Mouse (Mus musculus) limb, embryonic 10.5 days (tissue): ENCODE results near the gene Dkkl1. TPM values are rescaled to one million over a fixed set of nuclear protein-coding genes. Genes with fewer than 3 reads are reported as not detected.

Experiments
- DNase-seq: peaks from one replicate; pipeline ENCODE4 v3.0.0-alpha.2; 2017; ENCODE audit warnings: low spot score
- H3K27ac ChIP-seq: fragments of 300-500 bp; sonication (generic); 2 replicates; pipeline ENCODE4 v1.5.1; 2016; ENCODE audit warnings: mild to moderate bottlenecking
- H3K27me3 ChIP-seq: fragments of 300-500 bp; sonication (generic); 2 replicates; pipeline ENCODE4 v1.6.1; 2016; ENCODE audit warnings: low read depth, mild to moderate bottlenecking; ENCODE audit not compliant: poor library complexity, severe bottlenecking
- H3K36me3 ChIP-seq: fragments of 300-500 bp; sonication (generic); 2 replicates; pipeline ENCODE4 v1.6.1; 2016; ENCODE audit warnings: mild to moderate bottlenecking, moderate library complexity
- H3K4me1 ChIP-seq: fragments of 300-500 bp; sonication (generic); 2 replicates; pipeline ENCODE4 v1.6.1; 2016
- H3K4me3 ChIP-seq: fragments of 300-500 bp; sonication (generic); 2 replicates; pipeline ENCODE4 v1.5.1; 2016; ENCODE audit warnings: mild to moderate bottlenecking, moderate library complexity
- H3K9me3 ChIP-seq: fragments of 300-500 bp; sonication (generic); replicated peaks from 2 replicates; pipeline ENCODE4 v1.6.1; 2016; ENCODE audit warnings: mild to moderate bottlenecking
- WGBS: fragments of 180-500 bp; shearing (Covaris S2); methylation state at CpG from one replicate; pipeline ENCODE4 v1.1.7; 2016; 5-methylcytosine and 5-hydroxymethylcytosine counted together
- polyA plus RNA-seq: library from polyadenylated mRNA; unstranded; fragments of >200 nt; fragmentation: Nextera tagmentation; extraction: Ambion mirVana; gene quantifications from 2 replicates; pipeline ENCODE4 v1.2.1, GENCODE M21; 2016

Gene Dkkl1
- polyA plus RNA-seq, 1 experiment from 2014 or later, result 0.41 TPM

GRCm38 (mm10) chr7:45167761-45168445, 44.0 kb downstream of the Dkkl1 start:
- no peak overlapping the region for H3K4me3 ChIP-seq
- peaks cover 23% of the 10 kb centered on the region for H3K9me3 ChIP-seq
- H3K4me1 ChIP-seq, result peaks cover 13% of the 10 kb centered on the region
- peaks cover 100% of the 10 kb centered on the region for H3K27me3 ChIP-seq
- WGBS, result 3% methylated on average over 19 of the region's 19 CpGs
- H3K36me3 ChIP-seq, result peaks cover 7% of the 10 kb centered on the region; the same call in 1 of the 2 replicates
- no peak overlapping the region for H3K27ac ChIP-seq
- DNase-seq, result no peak

GRCm38 (mm10) chr7:45166950-45167401, 45.0 kb downstream of the Dkkl1 start:
- Histone ChIP-seq H3K4me1 (peaks cover 21% of the 10 kb centered on the region), H3K27ac (no peak overlapping the region), H3K9me3 (peaks cover 23% of the 10 kb centered on the region), H3K4me3 (no peak overlapping the region), H3K36me3 (peaks cover 7% of the 10 kb centered on the region; the same call in 1 of the 2 replicates), H3K27me3 (peaks cover 98% of the 10 kb centered on the region)
- no peak for DNase-seq
- 26% methylated on average over 10 of the region's 10 CpGs for WGBS

- DNase-seq, result no peak
- Histone ChIP-seq H3K27ac (no peak overlapping the region), H3K27me3 (peaks cover 86% of the 10 kb centered on the region), H3K9me3 (peaks cover 21% of the 10 kb centered on the region), H3K4me1 (peaks cover 27% of the 10 kb centered on the region), H3K36me3 (peaks cover 12% of the 10 kb centered on the region), H3K4me3 (no peak overlapping the region)
- 48% methylated on average over 11 of the region's 11 CpGs for WGBS
Observed at GRCm38 (mm10) chr7:45165701-45166100, 46.2 kb downstream of the Dkkl1 start.

GRCm38 (mm10) chr7:45164833-45165232, 47.1 kb downstream of the Dkkl1 start:
- Histone ChIP-seq H3K27me3 (peaks cover 77% of the 10 kb centered on the region), H3K4me3 (no peak overlapping the region), H3K36me3 (peaks cover 18% of the 10 kb centered on the region), H3K27ac (no peak overlapping the region), H3K4me1 (peaks cover 27% of the 10 kb centered on the region), H3K9me3 (peaks cover 12% of the 10 kb centered on the region)
- WGBS, result 58% methylated on average over 5 of the region's 5 CpGs
- no peak for DNase-seq

GRCm38 (mm10) chr7:45163735-45164490, 48.0 kb downstream of the Dkkl1 start, which contains the start of gene Slc17a7:
Gene Slc17a7 (plus strand): TSS chr7:45163949.
- Histone ChIP-seq H3K9me3 (0 out of 2 replicates have a peak, but pooled peaks cover 3% of the 10 kb centered on the region), H3K27me3 (peaks cover 68% of the 10 kb centered on the region), H3K4me1 (peaks cover 27% of the 10 kb centered on the region), H3K27ac (no peak within 1 kb of the TSS), H3K36me3 (peaks cover 23% of the 10 kb centered on the region), H3K4me3 (peak within 1 kb of the TSS; percentile 54)
- DNase-seq, result peak; percentile 65
- WGBS, result 1% methylated on average over 41 of the region's 41 CpGs

GRCm38 (mm10) chr7:45162996-45163615, 48.8 kb downstream of the Dkkl1 start:
- H3K9me3 ChIP-seq, result no peaks in the 10 kb centered on the region
- WGBS, result 74% methylated on average over 9 of the region's 9 CpGs
- no peak overlapping the region for H3K27ac ChIP-seq
- H3K36me3 ChIP-seq, result peaks cover 31% of the 10 kb centered on the region
- H3K27me3 ChIP-seq, result peaks cover 60% of the 10 kb centered on the region
- H3K4me3 ChIP-seq, result peak overlapping the region; percentile 54; the same call in 1 of the 2 replicates
- H3K4me1 ChIP-seq, result peaks cover 27% of the 10 kb centered on the region
- DNase-seq, result no peak

- Histone ChIP-seq H3K27ac (no peak overlapping the region), H3K27me3 (peaks cover 54% of the 10 kb centered on the region), H3K4me1 (peaks cover 23% of the 10 kb centered on the region), H3K4me3 (peak overlapping the region; percentile 49), H3K36me3 (peaks cover 36% of the 10 kb centered on the region), H3K9me3 (no peaks in the 10 kb centered on the region)
- no peak for DNase-seq
- 28% methylated on average over 6 of the region's 6 CpGs for WGBS
Observed at GRCm38 (mm10) chr7:45162551-45162950, 49.4 kb downstream of the Dkkl1 start.

GRCm38 (mm10) chr7:45161612-45162473, 50.1 kb downstream of the Dkkl1 start:
- Histone ChIP-seq H3K36me3 (peaks cover 41% of the 10 kb centered on the region), H3K27me3 (peaks cover 47% of the 10 kb centered on the region), H3K9me3 (no peaks in the 10 kb centered on the region), H3K27ac (peak overlapping the region; percentile 56), H3K4me1 (peaks cover 23% of the 10 kb centered on the region), H3K4me3 (peak overlapping the region; percentile 49)
- peak; percentile 94 for DNase-seq
- 4% methylated on average over 35 of the region's 35 CpGs for WGBS

- Histone ChIP-seq H3K36me3 (peaks cover 44% of the 10 kb centered on the region), H3K4me1 (peaks cover 23% of the 10 kb centered on the region), H3K27ac (no peak overlapping the region), H3K9me3 (no peaks in the 10 kb centered on the region), H3K4me3 (no peak overlapping the region), H3K27me3 (peaks cover 37% of the 10 kb centered on the region)
- DNase-seq, result no peak
- WGBS, result 90% methylated on average over 3 of the region's 3 CpGs
Observed at GRCm38 (mm10) chr7:45160866-45161265, 51.1 kb downstream of the Dkkl1 start.

GRCm38 (mm10) chr7:45160316-45160800, 51.6 kb downstream of the Dkkl1 start:
- Histone ChIP-seq H3K4me3 (no peak overlapping the region), H3K4me1 (peaks cover 26% of the 10 kb centered on the region), H3K27ac (no peak overlapping the region), H3K36me3 (peaks cover 44% of the 10 kb centered on the region), H3K27me3 (peaks cover 32% of the 10 kb centered on the region), H3K9me3 (no peaks in the 10 kb centered on the region)
- WGBS, result 92% methylated on average over 6 of the region's 6 CpGs
- no peak for DNase-seq

- Histone ChIP-seq H3K27me3 (peaks cover 18% of the 10 kb centered on the region), H3K4me3 (no peak overlapping the region), H3K4me1 (peaks cover 32% of the 10 kb centered on the region), H3K9me3 (no peaks in the 10 kb centered on the region), H3K27ac (no peak overlapping the region), H3K36me3 (peaks cover 44% of the 10 kb centered on the region)
- no peak for DNase-seq
- WGBS, result 93% methylated on average over 6 of the region's 6 CpGs
Observed at GRCm38 (mm10) chr7:45158991-45159390, 53.0 kb downstream of the Dkkl1 start.
